Mouse (Mus musculus) ZHBTc4 (cell line): Measurements from ENCODE around the gene Cacna2d2.

Experiments
- DNase-seq: peaks from one replicate; pipeline ENCODE4 v3.0.0-alpha.2; 2011; ENCODE audit warnings: low read depth, low spot score

Cacna2d2 gene

GRCm38 (mm10) chr9:107494238-107494637 lies 94.8 kb downstream of the Cacna2d2 start:
- no peak for DNase-seq

GRCm38 (mm10) chr9:107496359-107496758 lies 96.9 kb downstream of the Cacna2d2 start:
- DNase-seq, result no peak

GRCm38 (mm10) chr9:107500708-107501286 lies 101.4 kb downstream of the Cacna2d2 start:
- DNase-seq, result no peak

GRCm38 (mm10) chr9:107502131-107502846 lies 102.9 kb downstream of the Cacna2d2 start:
- DNase-seq, result no peak

- peak; percentile 39 for DNase-seq
Measured at GRCm38 (mm10) chr9:107504662-107505537, 105.5 kb downstream of the Cacna2d2 start.

- DNase-seq, result no peak
Measured at GRCm38 (mm10) chr9:107508266-107508665, 108.9 kb downstream of the Cacna2d2 start.

- DNase-seq, result no peak
Measured at GRCm38 (mm10) chr9:107510384-107511100, 111.1 kb downstream of the Cacna2d2 start.

- no peak for DNase-seq
Measured at GRCm38 (mm10) chr9:107511436-107511835, 112.0 kb downstream of the Cacna2d2 start.

GRCm38 (mm10) chr9:107512326-107512725 lies 112.9 kb downstream of the Cacna2d2 start:
- DNase-seq, result no peak

- DNase-seq, result peak; percentile 87
Measured at GRCm38 (mm10) chr9:107514303-107514955, 115.0 kb downstream of the Cacna2d2 start.

- no peak for DNase-seq
Measured at GRCm38 (mm10) chr9:107520331-107520730, 120.9 kb downstream of the Cacna2d2 start.

- DNase-seq, result no peak
Measured at GRCm38 (mm10) chr9:107521190-107521589, 121.8 kb downstream of the Cacna2d2 start.

GRCm38 (mm10) chr9:107521711-107522399 lies 122.4 kb downstream of the Cacna2d2 start:
- DNase-seq, result peak; percentile 66

- DNase-seq, result no peak
Measured at GRCm38 (mm10) chr9:107522400-107522711, 122.9 kb downstream of the Cacna2d2 start.

- DNase-seq, result peak; percentile 94
Measured at GRCm38 (mm10) chr9:107526198-107527026, 127.0 kb downstream of the Cacna2d2 start.

- DNase-seq, result peak; percentile 99
Measured at GRCm38 (mm10) chr9:107533791-107534407, 134.5 kb downstream of the Cacna2d2 start, which contains the start of gene Tmem115. TSS of gene Tmem115 (plus strand) at chr9:107533945.

- DNase-seq, result no peak
Measured at GRCm38 (mm10) chr9:107534408-107535202, 135.2 kb downstream of the Cacna2d2 start.

GRCm38 (mm10) chr9:107538231-107538630 lies 138.8 kb downstream of the Cacna2d2 start:
- no peak for DNase-seq
